Mouse (Mus musculus) forebrain, embryonic 14.5 days (tissue): ENCODE results near the gene Slc35e3. TPM values are rescaled to one million over a fixed set of nuclear protein-coding genes. Genes with fewer than 3 reads are reported as not detected.

ENCODE experiments used
- ATAC-seq: fragments of 200-750 bp; cut with Nextera tagmentation; 2 replicates; pipeline ENCODE4 v1.8.0; 2017; ENCODE audit warnings: mild to moderate bottlenecking, moderate library complexity
- DNase-seq: peaks from one replicate; pipeline ENCODE4 v3.0.0-alpha.2; 2015; ENCODE audit warnings: low spot score
- H3K27ac ChIP-seq: fragments of 300-500 bp; sonication (generic); 2 replicates; pipeline ENCODE4 v1.5.1; 2014; ENCODE audit warnings: low read depth, mild to moderate bottlenecking, control low read depth, low read length, moderate library complexity
- H3K27me3 ChIP-seq: fragments of 300-500 bp; sonication (generic); replicated peaks from 2 replicates; pipeline ENCODE4 v1.6.1; 2014; ENCODE audit warnings: low read length, control low read depth, mixed read lengths; ENCODE audit not compliant: control insufficient read depth, insufficient read depth
- H3K36me3 ChIP-seq: fragments of 300-500 bp; sonication (generic); 2 replicates; pipeline ENCODE4 v1.6.1; 2014; ENCODE audit warnings: low read length, control low read depth; ENCODE audit not compliant: control insufficient read depth, insufficient read depth
- H3K4me1 ChIP-seq: fragments of 300-500 bp; sonication (generic); 2 replicates; pipeline ENCODE4 v1.6.1; 2014; ENCODE audit warnings: antibody characterized with exemption, low read length, control low read depth; ENCODE audit not compliant: control insufficient read depth, insufficient read depth
- H3K4me2 ChIP-seq: fragments of 300-500 bp; sonication (generic); 2 replicates; pipeline ENCODE4 v1.6.1; 2014; ENCODE audit warnings: mild to moderate bottlenecking, control low read depth, low read length
- H3K4me3 ChIP-seq: fragments of 300-500 bp; sonication (generic); 2 replicates; pipeline ENCODE4 v1.5.1; 2014; ENCODE audit warnings: low read depth, low read length, control low read depth
- H3K9ac ChIP-seq: fragments of 300-500 bp; sonication (generic); 2 replicates; pipeline ENCODE4 v1.6.1; 2014; ENCODE audit warnings: mild to moderate bottlenecking, low read length, control low read depth, moderate library complexity
- H3K9me3 ChIP-seq: fragments of 300-500 bp; sonication (generic); replicated peaks from 2 replicates; pipeline ENCODE4 v1.6.1; 2016; ENCODE audit warnings: low read length, control low read depth, mixed read lengths; ENCODE audit not compliant: control insufficient read depth
- WGBS: fragments of 180-500 bp; shearing (Covaris S2); extraction: QIAGEN DNeasy Blood & Tissue Kit; methylation state at CpG from one replicate; pipeline ENCODE4 v1.1.7; 2014; 5-methylcytosine and 5-hydroxymethylcytosine counted together
- polyA plus RNA-seq: library from polyadenylated mRNA; unstranded; fragments of >200 nt; fragmentation: Nextera tagmentation; extraction: Ambion mirVana; gene quantifications from 2 replicates; pipeline ENCODE4 v1.2.1, GENCODE M21; 2014

The Slc35e3 gene
- polyA plus RNA-seq, 1 experiment from 2014 or later, result 17.7 TPM

- H3K9me3 ChIP-seq, result no peaks in the 10 kb centered on the region
- H3K4me1 ChIP-seq, result no peaks in the 10 kb centered on the region
- H3K27ac ChIP-seq, result no peak overlapping the region
- H3K9ac ChIP-seq, result no peak overlapping the region
- no peak overlapping the region for H3K4me3 ChIP-seq
- no peak for DNase-seq
- no peak overlapping the region for H3K4me2 ChIP-seq
- no peaks in the 10 kb centered on the region for H3K27me3 ChIP-seq
- H3K36me3 ChIP-seq, result peaks cover 81% of the 10 kb centered on the region
- 95% methylated on average over 8 of the region's 8 CpGs for WGBS
- no peak for ATAC-seq
Observed at GRCm38 (mm10) chr10:117753711-117754608, 7.8 kb upstream of the Slc35e3 start.

- no peaks in the 10 kb centered on the region for H3K27me3 ChIP-seq
- no peak for ATAC-seq
- 92% methylated on average over 5 of the region's 5 CpGs for WGBS
- no peaks in the 10 kb centered on the region for H3K4me1 ChIP-seq
- H3K9ac ChIP-seq, result no peak overlapping the region
- no peak overlapping the region for H3K4me3 ChIP-seq
- no peak overlapping the region for H3K4me2 ChIP-seq
- H3K27ac ChIP-seq, result no peak overlapping the region
- H3K9me3 ChIP-seq, result no peaks in the 10 kb centered on the region
- peaks cover 77% of the 10 kb centered on the region for H3K36me3 ChIP-seq
- no peak for DNase-seq
Observed at GRCm38 (mm10) chr10:117752851-117753647, 6.9 kb upstream of the Slc35e3 start.

GRCm38 (mm10) chr10:117752304-117752821 lies 6.2 kb upstream of the Slc35e3 start:
- Histone ChIP-seq H3K4me1 (no peaks in the 10 kb centered on the region), H3K27ac (no peak overlapping the region), H3K4me3 (no peak overlapping the region), H3K4me2 (no peak overlapping the region), H3K9me3 (no peaks in the 10 kb centered on the region), H3K36me3 (peaks cover 71% of the 10 kb centered on the region), H3K27me3 (no peaks in the 10 kb centered on the region), H3K9ac (no peak overlapping the region)
- WGBS, result 98% methylated on average over 7 of the region's 7 CpGs
- DNase-seq (no peak), ATAC-seq (no peak)

- Histone ChIP-seq H3K27ac (no peak overlapping the region), H3K9me3 (no peaks in the 10 kb centered on the region), H3K4me3 (no peak overlapping the region), H3K9ac (no peak overlapping the region), H3K27me3 (no peaks in the 10 kb centered on the region), H3K36me3 (peaks cover 65% of the 10 kb centered on the region), H3K4me1 (no peaks in the 10 kb centered on the region), H3K4me2 (no peak overlapping the region)
- WGBS, result 94% methylated on average over 6 of the region's 6 CpGs
- no peak for ATAC-seq
- no peak for DNase-seq
Observed at GRCm38 (mm10) chr10:117751744-117752143, 5.6 kb upstream of the Slc35e3 start.

- H3K27me3 ChIP-seq, result no peaks in the 10 kb centered on the region
- no peak for ATAC-seq
- no peak overlapping the region for H3K27ac ChIP-seq
- H3K9me3 ChIP-seq, result no peaks in the 10 kb centered on the region
- H3K4me2 ChIP-seq, result no peak overlapping the region
- no peak overlapping the region for H3K4me3 ChIP-seq
- no peak for DNase-seq
- peaks cover 60% of the 10 kb centered on the region for H3K36me3 ChIP-seq
- no peak overlapping the region for H3K9ac ChIP-seq
- no peaks in the 10 kb centered on the region for H3K4me1 ChIP-seq
- 97% methylated on average over 14 of the region's 14 CpGs for WGBS
Observed at GRCm38 (mm10) chr10:117751282-117751610, 5.1 kb upstream of the Slc35e3 start.

- Histone ChIP-seq H3K27ac (no peak overlapping the region), H3K36me3 (peaks cover 55% of the 10 kb centered on the region), H3K4me2 (no peak overlapping the region), H3K4me1 (no peaks in the 10 kb centered on the region), H3K4me3 (no peak overlapping the region), H3K9ac (no peak overlapping the region), H3K9me3 (no peaks in the 10 kb centered on the region), H3K27me3 (no peaks in the 10 kb centered on the region)
- DNase-seq (no peak), ATAC-seq (no peak)
- 97% methylated on average over 5 of the region's 5 CpGs for WGBS
Observed at GRCm38 (mm10) chr10:117750529-117751281, 4.5 kb upstream of the Slc35e3 start.

- no peaks in the 10 kb centered on the region for H3K27me3 ChIP-seq
- H3K4me2 ChIP-seq, result no peak overlapping the region
- DNase-seq, result no peak
- no peaks in the 10 kb centered on the region for H3K9me3 ChIP-seq
- WGBS, result 94% methylated on average over 14 of the region's 14 CpGs
- no peak overlapping the region for H3K9ac ChIP-seq
- peaks cover 46% of the 10 kb centered on the region for H3K36me3 ChIP-seq
- no peak for ATAC-seq
- H3K27ac ChIP-seq, result no peak overlapping the region
- H3K4me1 ChIP-seq, result peaks cover 5% of the 10 kb centered on the region
- no peak overlapping the region for H3K4me3 ChIP-seq
Observed at GRCm38 (mm10) chr10:117749787-117750343, 3.7 kb upstream of the Slc35e3 start.

GRCm38 (mm10) chr10:117749050-117749686 lies 3.0 kb upstream of the Slc35e3 start:
- ATAC-seq (no peak), DNase-seq (no peak)
- Histone ChIP-seq H3K4me2 (no peak overlapping the region), H3K9ac (no peak overlapping the region), H3K4me3 (no peak overlapping the region), H3K36me3 (peaks cover 40% of the 10 kb centered on the region), H3K4me1 (peaks cover 12% of the 10 kb centered on the region), H3K27me3 (no peaks in the 10 kb centered on the region), H3K9me3 (no peaks in the 10 kb centered on the region), H3K27ac (no peak overlapping the region)
- 95% methylated on average over 10 of the region's 10 CpGs for WGBS
